Mouse (Mus musculus): Measurements from ENCODE around the gene Col4a2. TPM values are rescaled to one million over a fixed set of nuclear protein-coding genes. Genes with fewer than 3 reads are reported as not detected.

The Col4a2 gene
- total RNA-seq, 4 experiments from 2014 or later: 28.3 to 41.2 (median 29.8) TPM

DNA sequence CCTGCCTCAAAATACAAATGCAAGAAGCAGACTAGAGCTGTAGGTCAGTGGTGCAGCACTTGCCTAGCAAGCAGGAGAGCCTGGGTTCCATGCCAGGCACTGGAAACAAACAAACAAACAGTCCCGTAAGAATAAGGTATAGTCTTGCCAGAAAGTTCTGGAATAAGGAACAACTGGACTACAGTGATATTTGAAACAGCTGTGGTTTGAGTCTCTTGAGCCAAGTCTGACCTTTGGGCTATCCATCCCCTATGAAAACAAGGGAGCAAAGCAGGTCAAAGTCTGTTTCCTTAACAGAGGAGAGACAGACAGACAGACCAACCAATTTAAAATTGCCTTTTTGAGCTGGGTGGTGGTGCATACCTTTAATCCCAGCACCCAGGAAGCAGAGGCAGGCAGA lies 11.1 kb downstream of the Col4a2 start:
- no peak for DNase-seq (ENCODE audit: low spot score in 2 of 2)

DNA sequence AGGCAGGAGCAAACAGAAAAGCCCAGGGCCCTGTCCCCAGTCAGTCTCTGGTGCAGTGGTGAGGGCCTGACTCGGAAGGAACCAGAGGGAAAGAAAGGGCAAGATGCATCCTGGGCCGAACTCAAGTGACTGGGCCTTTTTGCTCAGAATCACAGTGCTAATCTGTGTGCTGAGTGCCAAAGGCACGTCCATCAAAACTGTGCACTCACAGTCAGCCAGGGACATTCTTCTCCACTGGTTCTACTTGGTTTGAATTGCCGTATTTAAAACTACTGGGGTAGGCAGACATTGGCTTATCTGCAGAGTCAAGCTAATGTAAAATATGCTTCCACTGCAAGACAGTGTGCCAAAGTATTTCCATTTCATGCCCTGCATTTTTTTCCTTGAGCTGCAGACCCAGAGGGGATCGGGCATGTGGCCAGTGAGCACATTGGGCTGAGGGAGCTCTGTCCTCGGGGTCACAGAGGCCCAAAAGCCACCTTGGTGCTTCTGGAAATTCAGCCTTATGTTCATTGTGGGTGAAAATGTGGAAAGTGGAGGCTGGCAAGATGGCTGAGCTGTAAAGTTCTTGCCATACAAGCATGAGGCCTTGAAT lies 12.3 kb downstream of the Col4a2 start:
- no peak for DNase-seq (ENCODE audit: low spot score in 2 of 2)

DNA sequence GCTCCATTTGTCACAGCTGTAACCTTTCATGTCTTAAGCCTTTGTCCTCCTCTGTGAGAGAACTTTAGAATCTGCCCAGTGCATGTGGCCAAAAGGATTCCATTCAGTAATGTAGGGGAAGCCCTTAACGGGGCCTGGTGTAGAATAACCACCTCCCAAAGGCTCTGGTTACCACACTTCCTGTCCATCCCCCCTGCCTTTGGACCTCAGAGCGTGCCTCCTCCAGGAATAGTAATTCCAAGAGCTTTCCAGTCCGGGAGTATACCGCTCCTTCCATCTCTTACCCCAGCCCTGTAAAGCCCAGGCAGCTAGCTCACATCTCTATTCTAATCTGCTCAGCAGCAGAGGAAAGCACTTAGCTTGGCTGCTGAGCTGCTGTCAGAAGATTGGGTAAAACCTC lies 14.7 kb downstream of the Col4a2 start:
- no peak for DNase-seq (ENCODE audit: low spot score in 2 of 2)

DNA sequence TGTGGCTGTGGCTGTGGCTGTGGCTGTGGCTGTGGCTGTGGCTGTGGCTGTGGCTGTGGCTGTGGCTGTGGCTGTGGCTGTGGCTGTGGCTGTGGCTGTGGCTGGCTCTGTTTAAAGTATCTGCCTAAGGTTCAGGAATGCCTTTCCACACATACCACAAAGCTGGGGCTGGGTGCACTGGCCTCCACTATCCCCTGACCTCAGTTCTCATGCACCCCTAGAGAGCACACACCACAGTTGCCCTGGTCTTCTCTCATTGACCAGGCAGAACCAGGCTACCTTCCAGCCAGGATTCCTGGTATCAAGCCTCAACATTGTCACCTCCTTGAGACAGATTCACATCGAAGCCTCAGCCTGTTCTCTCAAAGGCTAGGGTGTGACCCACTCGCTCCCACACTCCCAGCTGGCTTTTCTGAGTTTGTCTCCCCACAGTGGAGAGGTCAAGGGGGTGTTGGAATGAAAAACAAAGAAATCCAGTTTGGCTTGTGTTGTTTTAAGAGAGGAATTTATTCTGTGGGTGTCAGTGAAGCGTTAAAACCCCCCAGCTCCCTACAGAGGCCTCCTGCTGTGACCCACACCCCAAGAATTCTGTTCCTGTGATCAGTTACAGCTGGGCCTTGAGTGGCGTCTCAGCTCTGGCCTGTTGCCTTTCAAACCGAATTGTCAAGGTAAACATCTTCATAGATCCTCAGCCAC lies 15.3 kb downstream of the Col4a2 start:
- DNase-seq (ENCODE audit: low spot score in 2 of 2): no peak

DNA sequence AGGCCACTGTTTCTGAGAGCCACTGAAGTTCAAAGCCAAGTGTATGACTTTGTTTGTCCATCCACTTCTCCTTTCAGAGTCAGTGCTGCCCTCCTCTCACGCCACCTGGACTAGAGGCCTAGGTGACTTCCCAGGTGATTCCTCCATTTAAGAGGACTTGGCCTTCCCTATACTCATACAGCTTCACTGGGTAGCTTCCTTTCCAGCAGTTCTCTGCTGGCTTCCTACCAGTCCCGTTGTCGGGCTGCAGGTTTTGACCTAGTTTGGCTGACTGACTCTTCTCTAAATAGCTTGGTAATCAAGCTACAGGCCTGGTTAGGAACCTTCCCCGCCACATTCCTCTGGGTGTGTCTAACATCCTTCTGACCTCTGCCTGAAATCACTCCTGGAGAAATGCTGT lies 19.0 kb downstream of the Col4a2 start:
- DNase-seq (ENCODE audit: low spot score in 2 of 2): no peak

DNA sequence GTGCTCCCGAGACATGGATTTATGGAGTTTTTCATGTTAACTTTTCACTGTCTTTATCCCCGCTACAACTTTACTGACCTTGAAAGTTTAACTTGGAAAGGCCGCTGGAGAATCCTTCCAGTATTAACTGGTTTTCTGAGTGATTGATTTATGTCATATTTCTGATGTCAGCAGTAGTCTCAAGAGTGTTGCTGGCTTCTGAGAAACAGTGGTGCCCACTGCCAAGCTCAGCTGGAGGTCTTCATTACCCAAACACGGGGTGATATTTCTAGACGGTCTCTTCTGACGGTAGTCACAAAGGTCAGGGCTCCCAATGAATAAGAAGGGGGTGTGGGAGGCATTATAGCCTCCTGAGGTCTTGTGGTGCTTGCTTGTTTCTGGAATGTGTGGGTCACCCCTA lies 21.1 kb downstream of the Col4a2 start:
- DNase-seq (ENCODE audit: low spot score in 2 of 2): no peak

DNA sequence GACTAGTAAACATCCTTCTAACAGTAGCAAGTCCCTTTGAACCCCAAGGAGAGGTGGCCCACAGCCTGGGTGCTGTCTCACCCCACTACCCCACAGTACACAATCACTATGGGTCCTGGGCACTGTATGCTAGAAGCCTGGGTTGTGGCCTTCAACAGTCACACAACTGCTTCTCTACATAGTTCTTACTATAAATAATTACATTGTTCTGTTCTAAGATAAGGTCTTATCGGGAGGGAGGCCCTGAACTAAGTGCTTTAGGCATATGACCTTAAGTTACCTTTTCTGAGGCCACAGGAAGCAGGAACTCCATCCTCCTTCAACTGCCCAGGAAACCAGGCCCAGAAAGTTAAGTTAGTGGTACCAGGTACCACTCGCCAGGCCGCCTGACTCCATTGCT lies 21.9 kb downstream of the Col4a2 start:
- no peak for DNase-seq (ENCODE audit: low spot score in 2 of 2)

DNA sequence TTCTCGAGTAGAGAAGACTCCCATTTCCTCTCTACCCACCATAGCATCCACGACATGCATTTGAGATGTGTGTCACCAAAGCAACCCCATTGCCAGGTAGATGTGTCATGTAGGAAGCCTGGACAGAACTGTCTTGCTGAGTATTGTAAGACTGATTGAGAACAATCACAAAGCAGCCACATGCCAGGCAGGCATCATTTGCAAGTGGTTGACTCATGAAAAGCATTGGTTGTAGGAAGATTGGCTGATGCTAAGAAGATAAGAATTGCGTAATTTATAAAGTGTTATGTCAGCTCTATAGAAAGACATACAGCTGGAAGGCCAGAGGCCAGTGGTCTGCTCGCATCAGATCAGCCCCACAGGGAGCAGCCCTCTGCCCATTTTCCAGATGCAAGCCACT lies 22.6 kb downstream of the Col4a2 start:
- no peak for DNase-seq (ENCODE audit: low spot score in 2 of 2)

DNA sequence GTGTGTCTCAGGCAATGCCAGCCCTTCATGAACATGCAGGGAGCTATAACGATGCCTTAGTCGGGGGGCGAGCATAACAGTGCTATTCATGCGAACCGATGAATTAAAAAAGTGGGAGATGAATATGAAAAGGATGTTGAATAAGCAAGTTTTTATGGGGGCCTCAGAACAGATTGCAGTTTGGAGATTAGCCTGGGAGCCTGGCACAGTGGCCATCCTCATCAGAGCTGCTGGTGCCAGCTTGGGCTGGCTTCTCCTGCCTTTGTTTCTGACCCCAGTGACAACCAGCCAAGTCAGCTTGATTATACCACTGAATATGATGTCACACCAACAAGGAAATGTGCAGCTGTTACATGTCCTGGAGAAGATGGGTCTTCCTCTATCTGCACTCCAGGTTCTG lies 23.7 kb downstream of the Col4a2 start:
- DNase-seq (ENCODE audit: low spot score in 2 of 2): no peak

DNA sequence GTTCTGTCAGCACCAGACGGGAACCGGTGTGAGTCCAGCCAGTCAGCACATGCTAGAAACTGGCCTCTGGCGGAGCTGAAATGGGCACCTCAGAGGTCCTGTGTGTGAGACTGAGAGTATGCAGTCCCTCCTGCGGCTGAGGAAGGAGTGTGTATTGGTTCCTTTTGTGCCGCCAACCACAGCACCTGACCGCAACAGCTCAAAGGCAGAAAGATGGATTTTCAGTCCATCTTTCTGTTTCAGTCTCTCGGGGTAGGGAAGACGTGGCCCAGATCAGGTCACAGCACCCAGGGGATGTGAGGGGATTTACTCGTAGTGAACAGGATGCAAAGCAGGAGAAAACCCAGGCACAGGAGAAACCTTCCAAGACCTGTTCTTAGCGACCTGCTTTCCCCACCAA lies 25.0 kb downstream of the Col4a2 start:
- DNase-seq (ENCODE audit: low spot score in 2 of 2): no peak

DNA sequence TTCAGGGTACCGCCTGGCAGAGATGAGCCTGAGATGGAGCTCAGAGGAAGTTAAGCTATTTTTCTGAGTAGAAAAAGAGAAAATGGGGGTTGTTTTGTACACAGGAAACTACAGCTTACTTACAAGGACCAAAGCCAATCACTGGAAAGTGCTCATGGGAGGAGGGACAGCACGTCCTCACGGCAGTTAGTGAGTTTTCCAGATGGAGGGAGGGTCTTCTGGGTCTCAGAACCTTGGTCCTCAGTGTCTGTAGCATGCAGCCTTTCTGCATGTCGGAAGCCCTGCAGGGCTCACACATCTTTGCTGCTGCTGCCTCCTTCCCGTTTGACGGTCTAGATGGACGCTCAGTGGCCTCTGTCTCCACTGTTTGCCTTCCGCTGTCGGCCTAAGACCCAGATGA lies 25.9 kb downstream of the Col4a2 start:
- DNase-seq (ENCODE audit: low spot score in 2 of 2): no peak

DNA sequence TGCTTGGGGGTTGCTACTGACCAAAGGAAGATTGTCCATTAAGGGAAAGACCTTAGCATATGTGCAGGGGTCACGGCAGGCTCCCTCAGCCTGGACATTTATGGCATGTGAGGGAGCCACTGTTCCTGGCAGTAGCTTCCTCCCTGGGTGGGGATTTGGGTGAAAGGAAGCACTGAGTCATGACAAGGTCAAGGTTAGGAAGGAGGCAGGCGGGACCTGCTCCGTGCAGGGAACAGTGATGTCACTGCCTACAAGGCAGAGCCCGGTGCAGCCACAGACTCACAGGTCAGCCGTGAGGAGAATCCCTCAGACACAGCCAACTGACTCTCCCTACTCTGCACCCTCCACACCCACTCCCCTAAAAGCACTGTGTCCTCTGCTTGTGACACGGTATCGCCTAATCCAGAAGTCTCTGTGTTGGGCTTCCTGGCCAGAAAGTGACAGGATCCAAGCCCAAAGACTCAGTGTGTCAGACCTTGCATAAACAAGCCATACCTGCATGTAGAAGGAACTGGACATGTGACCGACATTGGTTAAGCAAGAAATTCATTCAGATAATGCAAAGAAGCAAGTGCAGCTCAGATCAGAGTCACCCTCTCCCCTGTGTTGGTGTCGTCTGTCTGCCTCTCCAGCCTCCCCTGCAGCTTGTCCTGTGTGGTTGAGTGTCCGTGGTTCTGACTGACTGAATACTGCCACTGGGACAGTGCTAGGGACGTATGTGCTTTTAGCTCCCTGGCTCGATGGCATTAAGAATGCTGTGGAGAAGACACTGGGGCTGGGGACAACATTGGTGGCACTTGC lies 27.9 kb downstream of the Col4a2 start:
- no peak for DNase-seq (ENCODE audit: low spot score in 2 of 2)

DNA sequence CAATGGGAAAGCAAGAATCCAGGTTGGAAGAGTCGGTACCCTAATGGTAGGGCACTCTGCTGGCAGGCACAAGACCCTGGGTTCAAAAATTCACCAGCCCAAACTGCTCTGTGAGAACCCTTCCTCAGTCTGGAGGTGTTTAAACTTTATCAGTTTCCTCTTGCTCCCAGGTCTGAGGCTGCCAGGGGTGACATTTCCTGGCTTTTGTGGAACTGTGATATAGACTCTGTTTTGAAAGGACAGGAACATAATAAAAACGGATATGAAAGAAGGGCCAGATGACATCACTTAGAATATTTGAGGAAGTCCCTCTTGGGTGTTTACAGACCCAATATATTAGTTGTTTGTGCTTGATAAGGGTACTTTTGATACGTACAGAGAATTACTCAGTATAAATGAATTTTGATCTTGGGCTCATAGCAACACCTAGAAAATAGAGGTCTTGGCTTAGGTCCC lies 28.5 kb downstream of the Col4a2 start:
- DNase-seq (ENCODE audit: low spot score in 2 of 2): no peak

DNA sequence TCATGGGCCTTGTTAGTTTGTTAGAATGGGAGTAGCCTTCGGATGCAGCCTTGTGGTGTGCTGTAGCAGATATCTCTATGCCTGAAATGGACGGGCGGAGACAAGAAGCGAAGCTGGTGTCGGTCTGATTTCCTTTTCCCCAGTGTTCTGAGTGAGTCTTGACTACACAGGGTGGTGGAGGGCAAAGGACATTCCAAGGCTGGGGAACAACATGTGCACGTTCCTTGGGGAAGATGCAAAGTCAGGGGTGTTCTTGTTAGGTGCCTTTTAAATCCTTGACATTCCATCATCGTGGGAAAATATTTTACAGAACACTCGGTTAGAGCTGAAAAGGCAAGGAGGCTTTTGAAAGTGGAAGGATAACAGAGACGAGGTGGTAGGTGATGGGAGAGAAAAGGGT lies 31.9 kb downstream of the Col4a2 start:
- DNase-seq (ENCODE audit: low spot score in 2 of 2): no peak

DNA sequence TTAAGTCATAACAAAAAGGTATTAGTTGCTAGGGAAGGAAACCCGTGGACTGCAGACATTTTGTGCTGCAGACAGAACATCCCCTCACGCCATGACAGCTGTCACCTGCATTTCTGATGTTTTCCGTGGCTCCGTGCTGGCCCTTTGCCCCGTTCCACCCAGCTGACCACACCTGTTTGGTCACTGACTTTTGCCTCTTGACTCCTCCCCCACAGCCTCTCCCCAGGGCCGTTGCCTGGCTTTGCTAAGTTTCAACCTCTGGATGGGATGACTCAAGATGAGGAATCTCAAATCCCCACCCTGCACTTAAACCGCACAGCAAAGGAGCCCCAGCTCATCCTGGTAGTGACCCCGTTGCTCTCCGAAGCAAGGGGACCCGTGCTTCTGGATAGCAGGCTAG lies 33.6 kb downstream of the Col4a2 start:
- DNase-seq (ENCODE audit: low spot score in 2 of 2): no peak

DNA sequence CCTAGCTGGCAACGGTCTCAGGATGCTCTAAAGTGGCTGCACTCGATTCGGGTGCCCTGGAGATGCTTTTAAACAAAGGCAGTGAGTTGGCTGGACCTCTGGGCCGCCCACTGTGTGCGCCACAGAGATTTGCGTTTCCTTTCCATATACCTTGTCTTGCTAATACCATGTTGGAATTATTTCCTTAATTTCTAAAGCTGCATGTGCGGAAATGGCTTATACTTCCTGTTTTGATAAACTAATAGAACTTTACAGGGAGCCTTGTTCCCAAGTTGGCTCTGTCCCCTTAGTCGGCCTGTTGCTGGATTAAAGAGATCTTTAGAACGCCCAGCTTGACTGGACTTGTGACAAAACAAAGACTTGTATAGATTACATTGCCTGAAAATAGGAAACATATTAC lies 35.1 kb downstream of the Col4a2 start:
- no peak for DNase-seq (ENCODE audit: low spot score in 2 of 2)

DNA sequence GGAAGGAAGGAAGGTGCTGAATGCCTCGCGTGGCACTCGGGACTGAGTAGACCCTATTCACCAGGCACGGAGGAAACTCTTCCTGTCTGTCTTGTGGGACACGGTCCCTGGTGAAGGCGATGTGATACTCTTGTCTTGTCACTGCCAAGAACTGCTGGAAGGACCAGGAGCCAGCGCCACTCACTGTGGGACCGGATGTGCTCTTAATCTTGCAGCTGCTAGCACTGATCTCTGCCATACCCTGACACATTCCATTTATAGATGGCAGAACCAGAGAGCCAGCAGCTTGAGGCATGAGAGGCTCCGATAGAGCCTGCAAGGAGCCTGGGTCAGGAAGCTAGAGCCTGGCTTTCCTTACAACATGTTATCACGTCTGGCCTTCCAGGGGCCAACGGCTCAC lies 36.0 kb downstream of the Col4a2 start:
- no peak for DNase-seq (ENCODE audit: low spot score in 2 of 2)

DNA sequence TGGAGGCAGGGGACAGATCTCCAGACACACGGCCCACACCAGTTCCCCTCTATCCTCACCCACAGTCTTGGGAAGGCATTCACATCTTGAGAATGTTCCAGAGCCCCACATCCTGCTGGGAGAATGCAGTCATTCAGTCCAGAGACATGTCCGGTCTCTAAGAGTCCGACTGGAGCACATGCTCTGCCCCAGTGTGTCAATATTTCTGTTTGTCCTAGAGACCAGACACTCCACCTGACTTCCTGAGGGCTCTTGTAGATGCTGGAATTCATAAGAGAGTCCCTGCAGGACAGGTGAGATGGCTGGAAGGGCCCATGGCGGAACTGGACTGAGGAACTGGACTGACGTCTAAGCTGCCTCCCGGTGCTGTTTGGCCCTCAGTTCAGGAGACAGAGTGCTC lies 38.8 kb downstream of the Col4a2 start:
- DNase-seq (ENCODE audit: low spot score in 2 of 2): no peak

DNA sequence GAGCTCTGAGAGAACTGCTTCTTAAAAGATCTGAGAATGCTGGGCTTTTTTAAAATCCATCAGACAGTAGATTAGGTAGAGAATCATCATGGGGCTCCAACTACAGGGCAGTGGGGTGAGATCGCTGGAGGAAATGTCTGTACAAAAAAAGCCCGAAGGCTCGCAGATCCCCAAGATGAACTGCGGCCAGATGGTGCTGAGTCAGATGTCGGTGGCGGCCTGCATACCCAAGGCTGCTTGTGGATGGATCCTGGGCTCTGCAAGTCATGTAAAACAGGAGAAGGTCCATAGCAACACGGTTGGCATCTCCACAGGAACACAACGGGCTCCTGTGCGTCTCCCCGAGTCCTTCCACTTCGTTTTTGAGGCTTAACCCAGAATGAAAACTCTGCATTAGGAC lies 39.9 kb downstream of the Col4a2 start:
- DNase-seq (ENCODE audit: low spot score in 2 of 2): peak in 1 of 2 experiments; percentile 39

DNA sequence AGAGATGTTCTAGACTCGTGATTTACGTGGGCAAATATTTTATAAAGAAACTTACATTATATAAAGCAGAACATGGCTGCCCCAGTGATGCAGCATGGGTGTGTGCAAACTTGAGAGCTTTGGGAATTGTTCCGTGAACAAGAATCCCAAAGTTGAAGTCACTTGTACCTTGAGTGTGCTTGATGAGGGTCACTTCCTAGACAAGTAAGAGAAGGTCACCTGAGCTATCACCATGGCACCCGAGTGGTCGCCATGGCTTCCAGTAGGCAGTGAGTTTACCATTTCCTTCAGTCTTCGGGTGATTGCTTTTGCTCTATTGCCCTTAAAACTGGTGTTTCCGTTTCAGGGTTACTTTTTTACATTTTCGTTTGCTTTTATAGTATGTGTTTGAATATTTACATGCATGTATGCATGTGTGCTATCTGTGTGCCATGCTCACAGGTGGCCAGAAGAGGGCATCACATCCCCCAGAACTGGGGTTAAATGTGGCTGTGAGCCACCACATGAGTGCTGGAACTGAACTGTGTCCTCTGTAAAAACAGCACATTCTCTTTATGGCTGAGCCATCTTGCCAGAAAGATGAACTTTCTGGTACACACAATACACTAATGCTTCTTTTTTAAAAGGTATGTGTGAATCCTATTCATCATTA lies 42.3 kb downstream of the Col4a2 start:
- DNase-seq (ENCODE audit: low spot score in 2 of 2): no peak

DNA sequence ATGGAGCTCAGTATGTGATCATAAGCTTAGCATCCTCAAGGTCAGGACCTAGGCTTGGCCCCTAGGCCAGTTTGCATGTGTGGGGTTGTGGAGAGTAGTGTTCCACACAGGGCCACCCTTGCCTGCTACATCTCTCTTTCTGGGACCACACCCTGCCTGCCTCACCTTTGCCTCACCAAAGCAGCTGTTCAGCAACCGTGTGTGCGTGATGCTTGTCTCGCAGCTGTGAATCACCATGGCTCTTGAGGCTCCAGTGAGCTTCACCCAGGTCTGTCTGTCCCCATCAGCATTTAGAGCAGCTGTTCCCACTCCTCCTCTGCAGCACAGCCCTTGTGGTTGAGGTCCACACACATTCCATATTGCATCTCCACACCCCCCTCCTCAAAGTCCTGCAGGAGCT lies 43.3 kb downstream of the Col4a2 start:
- DNase-seq (ENCODE audit: low spot score in 2 of 2): no peak

DNA sequence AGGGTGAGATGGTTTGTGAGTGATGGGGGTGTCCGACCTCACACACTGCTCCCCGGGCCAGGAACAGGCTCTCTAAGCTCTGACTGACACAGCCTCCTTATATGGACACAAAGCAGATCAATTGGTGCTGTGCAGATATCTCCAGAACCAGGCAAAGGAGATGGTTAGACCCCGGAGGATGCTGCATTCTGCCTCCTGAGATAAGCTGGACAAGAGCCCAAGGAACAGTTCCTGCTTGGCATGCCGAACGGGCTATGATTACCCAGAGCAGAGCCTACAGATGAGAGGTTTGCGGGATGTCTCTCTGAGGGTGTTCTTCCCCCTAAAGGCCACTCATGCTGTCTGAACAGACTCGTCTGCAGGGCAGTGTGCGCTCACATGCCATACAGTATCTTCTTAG lies 44.2 kb downstream of the Col4a2 start:
- DNase-seq (ENCODE audit: low spot score in 2 of 2): no peak
